Mouse (Mus musculus) heart, embryonic 16.5 days (tissue): Measurements from ENCODE around the gene Plxdc1. TPM values are rescaled to one million over a fixed set of nuclear protein-coding genes. Genes with fewer than 3 reads are reported as not detected.

Source experiments
- microRNA-seq: library from miRNA; unstranded; fragments of <30 nt; microRNA quantifications from one replicate; pipeline ENCODE4, GENCODE M21; 2017
- polyA plus RNA-seq: library from polyadenylated mRNA; unstranded; fragments of >200 nt; fragmentation: Nextera tagmentation; extraction: Ambion mirVana; gene quantifications from 2 replicates; pipeline ENCODE4 v1.2.1, GENCODE M21; 2015

Plxdc1 gene
- polyA plus RNA-seq, 1 experiment from 2014 or later: 2.6 TPM

Small RNAs within 50 kb of the gene (microRNA-seq; reads per million reads assigned to microRNA genes)
- gene Gm22461 (not detected), gene Gm27597 (not detected)

Other genes starting within 250 kb of the Plxdc1 start
- gene Pip4k2b, start 241.7 kb downstream of the Plxdc1 start, polyA plus RNA-seq: 0.81 and 1.1 TPM in 2 replicates
- 10.7 and 12.5 TPM in 2 replicates for gene Cwc25, start 219.9 kb downstream of the Plxdc1 start, polyA plus RNA-seq
- 0.25 and 0.41 TPM in 2 replicates for gene 1700001P01Rik, start 210.5 kb downstream of the Plxdc1 start, polyA plus RNA-seq
- 299 and 310 TPM in 2 replicates for gene Rpl23, start 204.0 kb downstream of the Plxdc1 start, polyA plus RNA-seq
- 52.9 and 59.0 TPM in 2 replicates for gene Lasp1, start 187.4 kb downstream of the Plxdc1 start, polyA plus RNA-seq
- gene B230217C12Rik, start 145.7 kb downstream of the Plxdc1 start, polyA plus RNA-seq: 2.5 and 3.2 TPM in 2 replicates
- gene Fbxo47, start 102.3 kb downstream of the Plxdc1 start, polyA plus RNA-seq: 0.65 and 0.97 TPM in 2 replicates
- gene Arl5c, start 9.7 kb upstream of the Plxdc1 start, polyA plus RNA-seq: 7.7 and 13.2 TPM in 2 replicates
- gene Cacnb1, start 36.6 kb upstream of the Plxdc1 start, polyA plus RNA-seq: 6.3 and 6.7 TPM in 2 replicates
- 596 and 670 TPM in 2 replicates for gene Rpl19, start 40.3 kb upstream of the Plxdc1 start, polyA plus RNA-seq
- gene Stac2, start 67.0 kb upstream of the Plxdc1 start, polyA plus RNA-seq: 0.62 and 0.75 TPM in 2 replicates
- gene Fbxl20, start 164.0 kb upstream of the Plxdc1 start, polyA plus RNA-seq: 14.9 and 15.9 TPM in 2 replicates
- gene Med1, start 206.8 kb upstream of the Plxdc1 start, polyA plus RNA-seq: 45.7 and 49.2 TPM in 2 replicates
- gene Cdk12, start 216.6 kb upstream of the Plxdc1 start, polyA plus RNA-seq: 6.2 and 6.4 TPM in 2 replicates